Mouse (Mus musculus) lung, adult 2 months (tissue): ENCODE measurements around the gene Myrip.

Source experiments
- CTCF ChIP-seq: fragments of 200-500 bp; IDR thresholded peaks from 2 replicates; pipeline ENCODE4 v1.5.1; 2011; ENCODE audit warnings: mild to moderate bottlenecking, low read length, control low read depth; ENCODE audit not compliant: insufficient read depth
- POLR2A ChIP-seq: fragments of 200-500 bp; IDR thresholded peaks from 2 replicates; pipeline ENCODE4 v1.6.1; 2011; ENCODE audit warnings: low read depth, mild to moderate bottlenecking, control low read depth, low read length, borderline replicate concordance; ENCODE audit errors: extremely low read depth

DNA sequence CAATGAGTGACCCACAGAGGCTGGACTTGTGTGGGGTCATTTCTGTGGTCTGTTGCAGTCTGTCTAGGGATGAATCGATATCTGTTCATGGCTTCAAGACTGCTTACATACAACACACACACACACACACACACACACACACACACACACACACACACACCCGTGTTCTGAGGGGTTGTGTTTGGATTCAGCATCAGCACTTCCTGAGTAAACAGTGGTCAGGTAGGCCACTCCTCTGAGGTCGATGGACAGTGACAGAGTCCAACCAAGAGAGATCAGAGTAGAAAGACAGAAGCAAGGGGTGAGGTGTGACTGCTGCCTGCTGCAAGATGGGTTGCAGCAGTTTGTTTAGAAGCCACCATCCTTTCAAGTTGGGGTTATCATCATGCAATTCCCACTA is 61.4 kb downstream of the Myrip start:
- no peak for TF ChIP-seq CTCF
- no peak for TF ChIP-seq POLR2A
